Mouse (Mus musculus) liver, adult 2 months (tissue): ENCODE data around the gene Clk1. TPM values are rescaled to one million over a fixed set of nuclear protein-coding genes. Genes with fewer than 3 reads are reported as not detected.
A peak's percentile ranks its signal among the peaks of the same experiment; 100 is the strongest.

Experiments used
- DNase-seq: peaks from one replicate; pipeline ENCODE4 v3.0.0-alpha.2; 2011; ENCODE audit warnings: low read depth, low spot score; ENCODE audit errors: extremely low read depth
- H3K27ac ChIP-seq: fragments of 200-500 bp; replicated peaks from 2 replicates; pipeline ENCODE4 v1.5.1; 2012; ENCODE audit warnings: low read depth, mild to moderate bottlenecking, control low read depth, inconsistent platforms, low read length; ENCODE audit not compliant: insufficient read depth
- H3K27me3 ChIP-seq: fragments of 200-500 bp; 2 replicates; pipeline ENCODE4 v1.6.1; 2012; ENCODE audit warnings: mild to moderate bottlenecking, moderate library complexity, low read length, inconsistent platforms; ENCODE audit not compliant: control insufficient read depth, insufficient read depth
- H3K36me3 ChIP-seq: fragments of 200-500 bp; 2 replicates; pipeline ENCODE4 v1.6.1; 2012; ENCODE audit warnings: low read length, inconsistent platforms; ENCODE audit not compliant: control insufficient read depth, insufficient read depth
- H3K4me1 ChIP-seq: fragments of 200-500 bp; 2 replicates; pipeline ENCODE4 v1.6.1; 2011; ENCODE audit warnings: low read length; ENCODE audit not compliant: control insufficient read depth, insufficient read depth
- H3K4me3 ChIP-seq: fragments of 200-500 bp; 2 replicates; pipeline ENCODE4 v1.5.1; 2011; ENCODE audit warnings: low read depth, mild to moderate bottlenecking, control low read depth, low read length, moderate library complexity; ENCODE audit not compliant: insufficient read depth
- H3K79me2 ChIP-seq: fragments of 200-500 bp; 2 replicates; pipeline ENCODE4 v1.6.1; 2012; ENCODE audit warnings: inconsistent platforms, mild to moderate bottlenecking, low read length, moderate library complexity; ENCODE audit not compliant: control insufficient read depth, insufficient read depth
- H3K9ac ChIP-seq: fragments of 200-500 bp; 2 replicates; pipeline ENCODE4 v1.6.1; 2012; ENCODE audit warnings: low read depth, mild to moderate bottlenecking, control low read depth, inconsistent platforms, low read length
- CTCF ChIP-seq: fragments of 200-500 bp; IDR thresholded peaks from 2 replicates; pipeline ENCODE4 v1.5.1; 2011; ENCODE audit warnings: low read depth, low read length, control low read depth
- POLR2A ChIP-seq: fragments of 200-500 bp; IDR thresholded peaks from 2 replicates; pipeline ENCODE4 v1.6.1; 2011; ENCODE audit warnings: low read length, control low read depth; ENCODE audit not compliant: insufficient read depth; ENCODE audit errors: extremely low read depth
- WGBS: fragments of 180-500 bp; shearing (Covaris S2); methylation state at CpG from one replicate; pipeline ENCODE4 v1.1.7; 2018; 5-methylcytosine and 5-hydroxymethylcytosine counted together
- polyA plus RNA-seq: library from polyadenylated mRNA; depleted of rRNA; stranded (reverse); fragments of >200 nt; gene quantifications from 2 replicates; pipeline ENCODE4 v1.2.3, GENCODE M21; 2012
- total RNA-seq: library from RNA; depleted of rRNA; stranded (reverse); fragments of >200 nt; gene quantifications from 2 replicates; pipeline ENCODE4 v1.2.3, GENCODE M21; 2014

The Clk1 gene
- total and polyA plus RNA-seq, 2 experiments: 23.0 to 163 TPM

DNA sequence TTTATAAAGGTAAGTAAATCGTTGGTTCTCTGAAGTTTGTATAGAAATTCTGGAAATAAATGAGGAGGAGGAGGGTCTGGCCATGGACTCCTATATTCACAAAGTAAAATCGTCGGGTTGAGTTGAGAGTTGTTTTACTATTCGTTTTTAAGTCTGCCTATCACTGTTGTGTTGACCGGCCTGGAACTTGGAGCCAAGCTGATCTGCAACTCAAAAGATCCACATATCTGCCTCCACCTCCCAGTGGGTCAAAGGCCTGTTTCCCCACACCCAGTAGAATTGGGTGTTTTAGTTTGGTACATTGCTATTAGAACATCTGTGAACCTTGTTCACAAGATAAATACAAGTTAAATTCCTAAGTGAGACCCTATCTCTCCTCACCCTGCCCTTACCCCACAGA is 20.1 kb downstream of the Clk1 start:
- H3K36me3 ChIP-seq: peaks cover 61% of the 10 kb centered on the region
- no peak overlapping the region for H3K4me3 ChIP-seq
- H3K79me2 ChIP-seq: peaks cover 3% of the 10 kb centered on the region; the same call in 1 of the 2 replicates
- no peaks in the 10 kb centered on the region for H3K27me3 ChIP-seq
- H3K4me1 ChIP-seq: peaks cover 3% of the 10 kb centered on the region
- DNase-seq: peak; percentile 69
- TF ChIP-seq POLR2A (no peak), CTCF (no peak)
- WGBS: 57% methylated on average over 5 of the region's 5 CpGs
- no peak overlapping the region for H3K9ac ChIP-seq
- no peak overlapping the region for H3K27ac ChIP-seq

DNA sequence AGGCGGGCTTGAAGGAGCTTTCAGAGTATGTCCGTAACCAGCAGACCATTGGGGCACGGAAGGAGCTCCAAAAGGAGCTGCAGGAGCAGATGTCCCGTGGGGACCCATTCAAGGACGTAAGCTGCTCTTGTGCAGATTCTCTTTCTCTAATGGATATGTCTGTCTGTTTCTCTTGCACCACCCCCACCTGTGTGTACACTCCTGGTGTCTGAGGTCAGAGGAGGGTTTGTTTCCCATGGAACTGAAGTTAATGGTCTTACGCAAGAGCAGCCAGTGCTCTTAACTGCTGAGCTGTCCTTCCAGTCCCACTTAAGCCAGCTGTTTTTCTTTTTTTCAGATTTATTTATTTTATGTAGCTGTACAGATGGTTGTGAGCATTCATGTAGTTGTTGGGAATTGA is 22.5 kb downstream of the Clk1 start:
- no peak for TF ChIP-seq CTCF
- no peak for TF ChIP-seq POLR2A
- DNase-seq: peak; percentile 95
- Histone ChIP-seq H3K27ac (peak overlapping the region; percentile 63), H3K27me3 (no peaks in the 10 kb centered on the region), H3K36me3 (peaks cover 76% of the 10 kb centered on the region), H3K9ac (no peak overlapping the region), H3K4me3 (no peak overlapping the region), H3K4me1 (peaks cover 3% of the 10 kb centered on the region), H3K79me2 (peaks cover 3% of the 10 kb centered on the region; the same call in 1 of the 2 replicates)
- 46% methylated on average over 6 of the region's 6 CpGs for WGBS

DNA sequence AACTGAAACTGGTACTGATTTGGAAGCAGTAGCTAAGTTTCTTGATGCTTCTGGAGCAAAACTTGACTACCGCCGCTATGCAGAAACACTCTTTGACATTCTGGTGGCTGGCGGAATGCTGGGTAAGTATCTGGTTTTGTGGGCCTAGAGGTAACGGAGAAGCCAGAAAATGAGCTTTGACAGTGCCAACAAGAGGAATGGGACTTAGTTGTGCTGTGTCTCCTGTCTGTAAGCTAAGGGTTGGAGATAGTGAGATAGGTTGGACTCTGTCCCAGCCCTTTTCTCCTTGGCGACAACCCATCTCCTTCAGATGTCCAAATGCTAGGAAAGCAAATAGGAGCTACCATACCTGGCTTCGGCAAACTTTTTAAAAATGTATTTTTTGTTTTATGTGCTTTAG is 26.1 kb downstream of the Clk1 start:
- Histone ChIP-seq H3K9ac (no peak overlapping the region), H3K27ac (no peak overlapping the region), H3K79me2 (peaks cover 9% of the 10 kb centered on the region; the same call in 1 of the 2 replicates), H3K27me3 (no peaks in the 10 kb centered on the region), H3K4me3 (no peak overlapping the region), H3K36me3 (peaks cover 68% of the 10 kb centered on the region), H3K4me1 (peaks cover 3% of the 10 kb centered on the region)
- TF ChIP-seq CTCF: no peak
- no peak for TF ChIP-seq POLR2A
- WGBS: 88% methylated on average over 6 of the region's 6 CpGs
- no peak for DNase-seq

DNA sequence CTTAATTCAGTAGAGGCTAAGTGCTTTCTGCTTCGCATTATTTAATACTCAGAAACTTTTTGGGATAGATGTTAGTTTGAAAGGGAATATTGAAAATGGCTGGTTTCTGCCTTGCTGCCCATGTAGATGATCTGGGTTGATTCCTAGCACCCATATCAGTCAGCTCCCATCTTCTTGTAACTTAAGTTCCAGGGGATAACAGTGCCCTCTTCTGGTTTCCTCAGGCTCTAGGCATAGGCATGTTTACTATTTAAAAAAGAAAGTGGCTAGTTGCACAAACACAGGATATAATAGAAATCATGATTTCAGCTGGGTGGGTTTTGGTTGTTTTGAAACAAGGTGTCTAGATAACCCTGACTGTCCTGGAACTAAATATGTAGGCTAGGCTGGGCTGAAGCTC is 27.7 kb downstream of the Clk1 start:
- H3K4me1 ChIP-seq: peaks cover 5% of the 10 kb centered on the region
- no peak overlapping the region for H3K9ac ChIP-seq
- no peak overlapping the region for H3K27ac ChIP-seq
- no peak overlapping the region for H3K4me3 ChIP-seq
- 100% methylated on average over 1 of the region's 1 CpGs for WGBS
- no peak for TF ChIP-seq POLR2A
- no peak for TF ChIP-seq CTCF
- H3K36me3 ChIP-seq: peaks cover 54% of the 10 kb centered on the region
- no peak for DNase-seq
- H3K27me3 ChIP-seq: no peaks in the 10 kb centered on the region
- peaks cover 9% of the 10 kb centered on the region; the same call in 1 of the 2 replicates for H3K79me2 ChIP-seq

DNA sequence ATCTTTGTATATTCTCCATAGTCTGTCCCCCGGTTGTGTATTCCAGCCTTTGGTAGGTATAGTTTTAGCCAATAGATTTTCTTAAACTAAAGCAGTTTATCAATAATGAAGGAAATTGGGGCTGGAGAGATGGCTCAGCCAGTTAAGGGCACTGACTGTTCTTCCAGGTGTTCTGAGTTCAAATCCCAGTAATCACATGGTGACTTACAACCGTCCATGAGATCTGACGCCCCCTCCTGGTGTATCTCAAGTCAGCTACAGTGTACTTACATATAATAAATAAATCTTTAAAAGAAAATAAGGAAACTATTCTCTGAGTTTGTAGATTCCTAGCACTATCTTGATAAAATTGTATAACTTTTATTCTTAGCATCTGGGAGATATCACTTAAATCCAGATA is 28.5 kb downstream of the Clk1 start:
- H3K79me2 ChIP-seq: peaks cover 9% of the 10 kb centered on the region; the same call in 1 of the 2 replicates

More for the DNA sequence above, 28.5 kb downstream of the Clk1 start:
- no peak for DNase-seq
- Histone ChIP-seq H3K27ac (no peak overlapping the region), H3K27me3 (no peaks in the 10 kb centered on the region), H3K4me3 (no peak overlapping the region), H3K36me3 (peaks cover 46% of the 10 kb centered on the region), H3K4me1 (peaks cover 5% of the 10 kb centered on the region), H3K9ac (no peak overlapping the region)
- no peak for TF ChIP-seq POLR2A
- TF ChIP-seq CTCF: no peak
- WGBS: 97% methylated on average over 3 of the region's 3 CpGs
